Mouse (Mus musculus) MEL (cell line): Measurements from ENCODE around the gene March10. TPM values are rescaled to one million over a fixed set of nuclear protein-coding genes. Genes with fewer than 3 reads are reported as not detected.

Source experiments
- DNase-seq: peaks from one replicate; pipeline ENCODE4 v3.0.0; 2011; ENCODE audit warnings: low read depth, low spot score
- H3K27ac ChIP-seq: 2 replicates; pipeline ENCODE4 v1.5.1; 2012; ENCODE audit warnings: low read depth, mild to moderate bottlenecking, control low read depth, low read length, moderate library complexity; ENCODE audit not compliant: control insufficient read depth
- H3K27me3 ChIP-seq, 2 experiments: fragments of 150-350 bp in 1 of 2; sonication (generic) in 1 of 2; 2 replicates each; pipeline ENCODE4 v1.6.1; 2012; ENCODE audit warnings: low read length in 2 of 2, mild to moderate bottlenecking in 2 of 2, improper control_type of control experiment in 1 of 2, moderate library complexity in 1 of 2; ENCODE audit not compliant: insufficient read depth in 2 of 2, control insufficient read depth in 1 of 2
- H3K36me3 ChIP-seq, 2 experiments: 2 replicates each; pipeline ENCODE4 v1.6.1; 2012 to 2014; ENCODE audit warnings: low read length in 2 of 2, improper control_type of control experiment in 1 of 2, inconsistent platforms in 1 of 2, mild to moderate bottlenecking in 1 of 2; ENCODE audit not compliant: insufficient read depth in 2 of 2, control insufficient read depth in 1 of 2
- H3K4me1 ChIP-seq, 2 experiments: fragments of 150-350 bp in 1 of 2; sonication (generic) in 1 of 2; 2 replicates each; pipeline ENCODE4 v1.6.1; 2012; ENCODE audit warnings: low read length in 2 of 2, improper control_type of control experiment in 1 of 2, mild to moderate bottlenecking in 1 of 2; ENCODE audit not compliant: insufficient read depth in 2 of 2, control insufficient read depth in 1 of 2
- H3K4me3 ChIP-seq, 2 experiments: fragments of 150-350 bp in 1 of 2; sonication (generic) in 1 of 2; 2 replicates each; pipeline ENCODE4 v1.5.1; 2012; ENCODE audit warnings: low read depth in 2 of 2, low read length in 2 of 2, mild to moderate bottlenecking in 2 of 2, moderate library complexity in 2 of 2, control low read depth in 1 of 2, improper control_type of control experiment in 1 of 2; ENCODE audit not compliant: control insufficient read depth in 1 of 2, insufficient read depth in 1 of 2
- H3K79me2 ChIP-seq: 2 replicates; pipeline ENCODE4 v1.6.1; 2012; ENCODE audit warnings: mild to moderate bottlenecking, low read length, moderate library complexity; ENCODE audit not compliant: control insufficient read depth, poor library complexity, insufficient read depth
- H3K9ac ChIP-seq: 2 replicates; pipeline ENCODE4 v1.6.1; 2012; ENCODE audit warnings: low read depth, mild to moderate bottlenecking, control low read depth, low read length, moderate library complexity; ENCODE audit not compliant: control insufficient read depth, poor library complexity, severe bottlenecking
- H3K9me3 ChIP-seq: fragments of 150-350 bp; sonication (generic); replicated peaks from 2 replicates; pipeline ENCODE4 v1.6.1; 2012; ENCODE audit warnings: mild to moderate bottlenecking, low read length, improper control_type of control experiment, moderate library complexity; ENCODE audit not compliant: insufficient read depth
- BHLHE40 ChIP-seq: IDR thresholded peaks from 2 replicates; pipeline ENCODE4 v1.6.1; 2012; ENCODE audit warnings: low read depth, mild to moderate bottlenecking, inconsistent platforms, low read length, improper control_type of control experiment, borderline replicate concordance
- CHD1 ChIP-seq: IDR thresholded peaks from 2 replicates; pipeline ENCODE4 v1.6.1; 2012; ENCODE audit warnings: low read depth, mild to moderate bottlenecking, inconsistent platforms, low read length, improper control_type of control experiment
- CTCF ChIP-seq, 3 experiments: IDR thresholded peaks in 2 of 3; conservative IDR thresholded peaks in 1 of 3; 2 replicates each; pipeline ENCODE4 v1.5.1; 2011 to 2012; ENCODE audit warnings: low read length in 3 of 3, low read depth in 2 of 3, mild to moderate bottlenecking in 2 of 3, improper control_type of control experiment in 1 of 3, inconsistent platforms in 1 of 3, mixed read lengths in 1 of 3, moderate library complexity in 1 of 3; ENCODE audit not compliant: control insufficient read depth in 1 of 3, insufficient read depth in 1 of 3, poor library complexity in 1 of 3, severe bottlenecking in 1 of 3
- E2F4 ChIP-seq: IDR thresholded peaks from 2 replicates; pipeline ENCODE4 v1.6.1; 2011; ENCODE audit warnings: low read depth, low read length, improper control_type of control experiment, borderline replicate concordance
- GATA1 ChIP-seq: IDR thresholded peaks from 2 replicates; pipeline ENCODE4 v1.6.1; 2011; ENCODE audit warnings: low read depth, low read length, improper control_type of control experiment
- JUND ChIP-seq: IDR thresholded peaks from 2 replicates; pipeline ENCODE4 v1.6.1; 2011; ENCODE audit warnings: low read depth, mild to moderate bottlenecking, improper control_type of control experiment, low read length
- KAT2A ChIP-seq: conservative IDR thresholded peaks from 2 replicates; pipeline ENCODE4 v1.6.1; 2012; ENCODE audit warnings: low read depth, low read length, improper control_type of control experiment, inconsistent platforms
- MAFK ChIP-seq: IDR thresholded peaks from 2 replicates; pipeline ENCODE4 v1.6.1; 2011; ENCODE audit warnings: low read depth, mild to moderate bottlenecking, low read length, improper control_type of control experiment, borderline replicate concordance
- MEF2A ChIP-seq: IDR thresholded peaks from 2 replicates; pipeline ENCODE4 v1.6.1; 2014; ENCODE audit warnings: low read depth, mild to moderate bottlenecking, inconsistent platforms, low read length, improper control_type of control experiment; ENCODE audit not compliant: poor library complexity, insufficient replicate concordance, severe bottlenecking; ENCODE audit errors: extremely low read depth
- MYB ChIP-seq: IDR thresholded peaks from 2 replicates; pipeline ENCODE4 v1.6.1; 2011; ENCODE audit warnings: mild to moderate bottlenecking, low read depth, low read length, improper control_type of control experiment
- MYC ChIP-seq: IDR thresholded peaks from 2 replicates; pipeline ENCODE4 v1.6.1; 2011; ENCODE audit warnings: low read depth, mild to moderate bottlenecking, low read length, improper control_type of control experiment, moderate library complexity
- NRF1 ChIP-seq: IDR thresholded peaks from 2 replicates; pipeline ENCODE4 v1.6.1; 2014; ENCODE audit warnings: low read depth, mild to moderate bottlenecking, inconsistent platforms, low read length, improper control_type of control experiment, moderate library complexity; ENCODE audit not compliant: poor library complexity, insufficient read depth, severe bottlenecking
- RCOR1 ChIP-seq: IDR thresholded peaks from 2 replicates; pipeline ENCODE4 v1.6.1; 2012; ENCODE audit warnings: low read depth, mild to moderate bottlenecking, inconsistent platforms, low read length, improper control_type of control experiment
- SIN3A ChIP-seq: IDR thresholded peaks from 2 replicates; pipeline ENCODE4 v1.6.1; 2012; ENCODE audit warnings: low read length, improper control_type of control experiment, inconsistent platforms
- TCF12 ChIP-seq: IDR thresholded peaks from 2 replicates; pipeline ENCODE4 v1.6.1; 2014; ENCODE audit warnings: low read depth, mild to moderate bottlenecking, inconsistent platforms, low read length, improper control_type of control experiment, moderate library complexity
- UBTF ChIP-seq: IDR thresholded peaks from 2 replicates; pipeline ENCODE4 v1.6.1; 2012; ENCODE audit warnings: low read depth, mild to moderate bottlenecking, inconsistent platforms, low read length, improper control_type of control experiment, moderate library complexity, borderline replicate concordance; ENCODE audit not compliant: insufficient read depth
- ZC3H11A ChIP-seq: IDR thresholded peaks from 2 replicates; pipeline ENCODE4 v1.6.1; 2012; ENCODE audit warnings: low read depth, mild to moderate bottlenecking, inconsistent platforms, low read length, improper control_type of control experiment
- ZNF384 ChIP-seq: IDR thresholded peaks from 2 replicates; pipeline ENCODE4 v1.6.1; 2012; ENCODE audit warnings: low read depth, mild to moderate bottlenecking, inconsistent platforms, low read length, improper control_type of control experiment
- polyA plus RNA-seq, 2 experiments: library from polyadenylated mRNA; stranded (reverse) in 1 of 2; unstranded in 1 of 2; fragments of >175 nt in 1 of 2; fragments of >200 nt in 1 of 2; gene quantifications; 2 replicates each; pipeline versions ENCODE4 v1.2.1 to v1.2.4; 2012; ENCODE audit warnings: low replicate concordance in 2 of 2, low read depth in 1 of 2; ENCODE audit not compliant: insufficient read length in 2 of 2, insufficient read depth in 1 of 2, missing spikeins in 1 of 2
- total RNA-seq: library from RNA; depleted of rRNA; stranded (reverse); fragments of 300-350 nt; gene quantifications from 2 replicates; pipeline ENCODE4 v1.2.3, GENCODE M21; 2012

Gene March10
- total and polyA plus RNA-seq, 3 experiments, result not detected

GRCm38 (mm10) chr11:105315296-105315695 is 141.2 kb downstream of the March10 start:
- no peaks in the 10 kb centered on the region for H3K9me3 ChIP-seq
- no peaks in the 10 kb centered on the region for H3K4me1 ChIP-seq
- H3K36me3 ChIP-seq, result no peaks in the 10 kb centered on the region
- TF ChIP-seq ZNF384 (no peak), RCOR1 (no peak), BHLHE40 (no peak), CHD1 (no peak), MEF2A (no peak), E2F4 (no peak), NRF1 (no peak), UBTF (no peak), KAT2A (no peak), MYC (no peak), TCF12 (no peak), ZC3H11A (no peak)
- H3K4me3 ChIP-seq, result no peak overlapping the region
- no peaks in the 10 kb centered on the region for H3K79me2 ChIP-seq
- H3K9ac ChIP-seq, result no peak overlapping the region
- no peak for DNase-seq
- no peak overlapping the region for H3K27ac ChIP-seq
- H3K27me3 ChIP-seq, result peaks cover under 1 to 3% of the 10 kb centered on the region in 2 experiments; a peak in 2 of 4 replicates

GRCm38 (mm10) chr11:105313633-105314014 is 142.9 kb downstream of the March10 start:
- TF ChIP-seq GATA1, result no peak
- TF ChIP-seq E2F4, result no peak
- no peak for TF ChIP-seq MAFK
- no peak for TF ChIP-seq TCF12
- no peak for TF ChIP-seq BHLHE40
- no peak for TF ChIP-seq MYB
- no peak for TF ChIP-seq MYC
- no peak for TF ChIP-seq JUND
- TF ChIP-seq CTCF (IDR thresholded peaks at IDR 0.05 in 2 of 3, conservative IDR thresholded peaks at IDR 0.05 in 1 of 3; ENCODE audit: control insufficient read depth in 1 of 3, insufficient read depth in 1 of 3, low read depth in 2 of 3, low read length in 3 of 3, poor library complexity in 1 of 3, severe bottlenecking in 1 of 3), result no peak
- no peak for TF ChIP-seq SIN3A
- Histone ChIP-seq H3K36me3 (no peaks in the 10 kb centered on the region), H3K27me3 (peaks cover 3% of the 10 kb centered on the region in 2 experiments; a peak in 2 of 4 replicates), H3K27ac (no peak overlapping the region), H3K79me2 (no peaks in the 10 kb centered on the region), H3K9me3 (no peaks in the 10 kb centered on the region), H3K4me3 (no peak overlapping the region), H3K9ac (no peak overlapping the region), H3K4me1 (no peaks in the 10 kb centered on the region)
- DNase-seq, result no peak
